Mouse (Mus musculus): ENCODE data around the gene Errfi1. TPM values are rescaled to one million over a fixed set of nuclear protein-coding genes. Genes with fewer than 3 reads are reported as not detected.

Gene Errfi1
- total RNA-seq (2021), result 10 to 100 TPM; 24.2 to 33.2 TPM
- long read RNA-seq, experiment 1, transcript Errfi1-201 (4 exons, 3,043 nt), result major isoform, 81 of 88 reads
- long read RNA-seq, experiment 1, partial matches to known transcripts, result 3 of 88 reads
- long read RNA-seq, experiment 1, other reads (novel, unspliced or antisense), result 4 of 88 reads
- long read RNA-seq, experiment 2, transcript Errfi1-201 (4 exons, 3,043 nt), result major isoform, 82 of 85 reads
- long read RNA-seq, experiment 2, partial matches to known transcripts, result 0 of 85 reads
- long read RNA-seq, experiment 2, other reads (novel, unspliced or antisense), result 3 of 85 reads

- intact Hi-C loops (cut with DNase I), result loop anchor here (2.0 to 5.0 kb wide), 2 partner anchors 147 to 197 kb away; no protein-coding TSS in a partner anchor
- DNase-seq (ENCODE audit: low spot score in 2 of 2), result no peak
Observed at GRCm38 (mm10) chr4:150853680-150854461, at the start of gene Errfi1. Errfi1 (plus strand) TSS chr4:150853919.

- intact Hi-C loops (cut with DNase I), result no loop called here
Observed at GRCm38 (mm10) chr4:150804204-150804603, 49.5 kb upstream of the Errfi1 start.

DNA sequence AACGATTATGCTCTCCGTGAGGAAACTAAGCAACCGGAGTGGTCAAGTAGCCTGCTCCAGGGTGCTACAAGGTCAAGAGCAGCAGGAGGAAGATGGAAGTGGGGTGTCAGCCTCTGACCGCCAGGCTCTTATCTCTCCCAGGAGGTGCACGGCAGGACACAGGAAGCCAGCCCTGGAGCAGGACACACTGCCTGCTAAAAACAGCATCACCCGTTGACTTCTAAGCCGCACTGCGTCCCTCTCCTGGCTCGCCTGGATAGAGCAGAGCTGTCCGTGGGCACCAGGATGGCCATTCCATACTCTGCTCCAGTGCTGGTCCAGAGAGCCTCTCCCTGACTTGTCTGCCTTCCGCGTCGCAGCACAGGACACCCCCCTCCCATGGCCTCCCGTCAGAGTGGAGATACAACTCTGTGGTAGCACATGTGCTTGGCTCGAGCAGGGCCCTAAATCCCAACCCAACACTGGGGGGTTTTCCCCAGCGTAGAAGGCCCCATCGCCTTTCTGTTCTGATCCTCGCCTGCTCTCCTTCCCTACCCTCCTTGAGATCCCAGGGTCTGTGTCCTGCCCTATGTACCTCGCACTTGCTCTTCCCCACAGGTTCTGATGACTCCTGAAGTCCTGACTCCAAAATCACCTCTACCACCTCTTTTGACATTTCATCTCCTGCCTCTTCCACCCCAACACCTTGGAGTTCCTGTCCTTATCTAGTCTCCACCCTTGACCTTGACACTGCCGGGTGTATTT is 45.8 kb upstream of the Errfi1 start:
- intact Hi-C loops (cut with DNase I), result no loop called here
- DNase-seq (ENCODE audit: low spot score in 2 of 2), result no peak

More at GRCm38 (mm10) chr4:150804204-150804603, 49.5 kb upstream of the Errfi1 start:
- DNase-seq (ENCODE audit: low spot score in 2 of 2), result no peak

- DNase-seq (ENCODE audit: low spot score in 2 of 2), result no peak
- intact Hi-C loops (cut with DNase I), result no loop called here
Observed at GRCm38 (mm10) chr4:150808471-150808847, 45.3 kb upstream of the Errfi1 start.

GRCm38 (mm10) chr4:150809323-150809722 is 44.4 kb upstream of the Errfi1 start:
- DNase-seq (ENCODE audit: low spot score in 2 of 2), result no peak
- intact Hi-C loops (cut with DNase I), result no loop called here

DNA sequence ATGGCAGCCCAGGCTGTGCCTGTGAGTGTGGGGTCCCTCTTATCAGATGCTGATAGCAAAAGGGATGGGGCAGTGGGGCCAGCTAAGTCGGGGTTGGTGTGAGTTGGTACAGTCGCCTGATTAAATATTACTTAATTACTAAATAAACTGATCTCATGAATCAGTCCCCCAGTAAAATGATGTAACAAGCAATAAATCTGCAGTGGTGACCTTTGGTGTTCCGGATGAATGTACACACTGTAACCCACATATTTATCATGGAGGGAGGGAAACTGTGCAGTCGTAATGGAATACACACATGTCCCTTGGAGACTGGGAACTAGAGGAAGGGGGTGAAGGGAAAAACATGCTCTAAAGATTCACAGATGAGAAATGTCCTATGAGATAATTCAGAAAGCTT is 38.6 kb upstream of the Errfi1 start:
- no peak for DNase-seq (ENCODE audit: low spot score in 2 of 2)
- intact Hi-C loops (cut with DNase I), result no loop called here

GRCm38 (mm10) chr4:150816414-150816951 is 37.2 kb upstream of the Errfi1 start:
- intact Hi-C loops (cut with DNase I), result no loop called here
- no peak for DNase-seq (ENCODE audit: low spot score in 2 of 2)

DNA sequence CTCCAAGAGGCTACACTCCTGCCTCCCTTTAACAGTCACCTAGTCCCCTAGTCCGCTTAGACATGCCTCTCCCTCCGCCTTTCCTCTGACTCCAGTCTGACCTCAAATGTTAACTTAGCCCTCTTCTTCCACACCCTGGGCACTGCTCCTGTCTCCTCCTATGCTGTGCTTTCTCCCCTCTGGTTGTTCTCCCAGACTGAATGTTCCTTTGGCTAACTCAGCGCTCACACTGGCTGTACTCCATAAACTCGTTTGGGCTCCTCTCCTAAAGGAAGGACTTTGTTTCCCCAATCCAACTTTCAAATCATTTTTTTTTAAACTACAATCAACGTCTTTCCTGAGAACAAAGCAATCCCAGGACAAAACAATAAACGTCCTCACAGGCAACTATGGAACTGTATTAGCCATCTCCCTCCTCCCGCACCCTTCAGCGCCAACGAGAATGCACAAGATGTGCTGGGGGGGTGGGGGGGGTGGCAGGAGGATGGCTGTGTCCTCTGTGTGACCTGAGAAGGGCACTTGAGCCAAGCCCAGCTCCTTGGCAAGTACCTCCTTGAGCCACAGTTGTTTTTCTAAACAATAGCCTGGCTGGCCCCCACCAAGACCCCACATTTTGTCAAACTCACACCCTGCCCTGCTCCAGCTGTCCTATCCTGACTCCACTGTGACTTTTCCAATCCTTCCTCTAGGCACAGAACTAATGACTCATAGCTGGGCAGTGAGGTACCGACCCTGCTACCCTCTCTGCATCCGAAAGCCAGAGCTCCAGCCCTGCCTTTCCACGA is 34.4 kb upstream of the Errfi1 start:
- no peak for DNase-seq (ENCODE audit: low spot score in 2 of 2)
- intact Hi-C loops (cut with DNase I), result no loop called here

DNA sequence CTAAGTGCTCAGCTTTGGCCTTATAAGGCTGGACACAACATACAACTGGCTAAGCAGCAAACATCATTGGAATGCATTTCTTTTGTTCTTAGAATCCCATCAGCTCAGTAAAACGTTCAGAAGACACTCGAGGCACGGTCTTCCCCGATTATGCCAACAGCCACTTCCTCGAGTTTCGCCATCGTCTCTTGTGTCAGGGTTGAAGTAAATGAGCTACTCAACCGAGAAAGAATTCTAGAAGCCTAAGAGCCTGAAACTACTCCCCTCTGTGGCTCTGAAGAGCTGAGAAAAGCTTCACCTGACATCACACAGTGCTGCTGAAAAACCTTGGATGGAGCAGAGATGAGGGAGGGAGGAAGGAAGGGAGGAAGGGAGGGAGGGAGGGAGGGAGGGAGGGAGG is 32.3 kb upstream of the Errfi1 start:
- DNase-seq (ENCODE audit: low spot score in 2 of 2), result no peak
- intact Hi-C loops (cut with DNase I), result no loop called here

DNA sequence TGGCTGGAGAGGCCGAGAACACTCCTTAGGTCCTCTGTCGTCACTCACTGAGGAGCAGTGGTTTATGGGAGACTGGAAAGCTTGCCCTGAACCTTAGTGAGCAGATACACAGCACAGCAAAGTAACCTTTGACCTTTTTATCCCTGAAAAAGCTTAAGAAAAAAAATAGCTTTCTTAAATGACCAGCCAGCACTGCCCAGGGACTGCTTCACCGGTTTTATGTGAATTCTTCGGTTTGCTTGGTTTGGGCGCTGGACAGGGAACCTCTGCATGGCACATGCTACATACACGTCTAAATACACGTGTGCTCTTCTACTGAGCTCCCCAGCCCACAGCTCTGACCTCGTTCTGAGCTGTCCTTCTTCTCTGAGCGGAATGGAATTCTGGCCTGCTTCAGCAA is 31.1 kb upstream of the Errfi1 start:
- no peak for DNase-seq (ENCODE audit: low spot score in 2 of 2)
- intact Hi-C loops (cut with DNase I), result no loop called here

GRCm38 (mm10) chr4:150823614-150824480 is 29.9 kb upstream of the Errfi1 start:
- intact Hi-C loops (cut with DNase I), result no loop called here
- no peak for DNase-seq (ENCODE audit: low spot score in 2 of 2)

- intact Hi-C loops (cut with DNase I), result no loop called here
Observed at GRCm38 (mm10) chr4:150824877-150825276, 28.8 kb upstream of the Errfi1 start.

GRCm38 (mm10) chr4:150825531-150825930 is 28.2 kb upstream of the Errfi1 start:
- no peak for DNase-seq (ENCODE audit: low spot score in 2 of 2)
- intact Hi-C loops (cut with DNase I), result no loop called here

More at GRCm38 (mm10) chr4:150824877-150825276, 28.8 kb upstream of the Errfi1 start:
- no peak for DNase-seq (ENCODE audit: low spot score in 2 of 2)

GRCm38 (mm10) chr4:150831321-150831720 is 22.4 kb upstream of the Errfi1 start:
- intact Hi-C loops (cut with DNase I), result no loop called here
- DNase-seq (ENCODE audit: low spot score in 2 of 2), result no peak

DNA sequence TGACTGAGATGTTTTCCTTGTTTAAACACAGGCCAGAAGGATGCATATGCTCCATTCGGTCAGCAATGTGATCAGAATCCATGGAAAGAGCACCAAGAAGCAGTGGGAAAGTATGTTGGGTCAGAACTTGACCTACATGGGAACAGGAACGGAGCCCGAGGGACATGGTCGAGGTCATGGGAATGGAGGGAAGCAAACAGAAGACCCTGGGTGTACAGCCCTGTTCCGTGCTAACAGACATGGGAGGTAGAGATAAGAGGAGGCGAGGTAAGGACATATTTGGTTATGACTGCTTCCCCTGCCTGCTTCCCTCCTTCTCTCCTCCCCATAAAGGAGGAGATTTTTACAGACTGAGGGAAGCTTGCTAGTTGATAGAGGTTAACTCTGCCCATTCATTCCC is 21.8 kb upstream of the Errfi1 start:
- DNase-seq (ENCODE audit: low spot score in 2 of 2), result no peak
- intact Hi-C loops (cut with DNase I), result no loop called here

DNA sequence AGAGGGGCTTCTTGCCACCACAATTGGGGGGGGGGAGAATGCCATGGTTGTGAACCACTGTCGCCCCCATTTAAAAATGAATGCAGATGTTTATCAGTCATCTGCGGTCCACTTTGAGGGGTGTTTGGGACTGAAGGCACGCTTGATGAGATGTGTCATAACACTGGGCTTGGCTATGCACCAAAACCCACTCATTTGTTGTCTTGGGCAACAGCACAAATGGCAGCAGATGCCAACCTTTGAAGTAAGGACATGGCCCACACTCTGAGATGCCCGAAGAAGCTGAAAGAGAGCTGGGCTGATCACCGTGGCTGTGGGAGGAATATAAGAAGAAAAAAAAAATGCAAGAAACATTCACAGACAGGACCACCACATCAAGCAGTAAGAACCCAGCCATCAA is 18.6 kb upstream of the Errfi1 start:
- intact Hi-C loops (cut with DNase I), result no loop called here
- DNase-seq (ENCODE audit: low spot score in 2 of 2), result no peak

GRCm38 (mm10) chr4:150836258-150836657 is 17.5 kb upstream of the Errfi1 start:
- no peak for DNase-seq (ENCODE audit: low spot score in 2 of 2)
- intact Hi-C loops (cut with DNase I), result no loop called here

GRCm38 (mm10) chr4:150836961-150837360 is 16.8 kb upstream of the Errfi1 start:
- intact Hi-C loops (cut with DNase I), result no loop called here
- DNase-seq (ENCODE audit: low spot score in 2 of 2), result no peak

All from left cerebral cortex, postnatal 14 days (tissue).